Comparison of ENCODE assay signal across 12 mouse cellular contexts in genomic region chr10:71007956-71008355, GRCm38 (mm10).
DNase-seq lines count a peak whose midpoint lies in the region; ATAC-seq lines count a peak whose summit lies in the region.
"Had no signal": no experiment of that assay in that cellular context is flagged by ENCODE, and none has a peak within 500 bp of the region (broad histone marks: within the 10 kb centered on the region; RNA-seq: fewer than 3 reads in every experiment).

No protein-coding gene starts in this region.

- DNase-seq in kidney, adult 9 months = peak; percentile 34
- DNase-seq in heart, adult 8-10 months (ENCODE audit: low spot score) = peak; percentile 51
- DNase-seq in skeletal muscle tissue, adult 2 months (ENCODE audit: low read depth, low spot score) = peak; percentile 87
- DNase-seq in Muller cell, postnatal 12 days (ENCODE audit: inconsistent ontology term) = no peak
- DNase-seq: cerebellum, postnatal 14 days; left cerebral cortex, postnatal 4 days; right cerebral cortex, postnatal 4 days had no signal

- no peaks in the 10 kb centered on the region for H3K4me1 ChIP-seq in kidney, embryonic 15.5 days
- H3K4me1 ChIP-seq in limb, embryonic 13.5 days = peaks cover 16% of the 10 kb centered on the region
- H3K4me1 ChIP-seq in hindbrain, embryonic 12.5 days = no peaks in the 10 kb centered on the region
- H3K4me1 ChIP-seq: hindbrain, embryonic 10.5 days had no signal

- no peak overlapping the region for H3K9ac ChIP-seq in kidney, embryonic 15.5 days
- no peak overlapping the region for H3K9ac ChIP-seq in limb, embryonic 13.5 days
- no peak overlapping the region for H3K9ac ChIP-seq in hindbrain, embryonic 12.5 days

- no peaks in the 10 kb centered on the region for H3K27me3 ChIP-seq in kidney, embryonic 15.5 days
- no peaks in the 10 kb centered on the region for H3K27me3 ChIP-seq in limb, embryonic 13.5 days
- no peaks in the 10 kb centered on the region for H3K27me3 ChIP-seq in hindbrain, embryonic 12.5 days

- no peak overlapping the region for H3K4me3 ChIP-seq in kidney, embryonic 15.5 days (replicated peaks)
- no peak overlapping the region for H3K4me3 ChIP-seq in limb, embryonic 13.5 days
- no peak overlapping the region for H3K4me3 ChIP-seq in hindbrain, embryonic 12.5 days
- H3K4me3 ChIP-seq: hindbrain, embryonic 10.5 days had no signal

- no peak for ATAC-seq in kidney, embryonic 15.5 days (replicated peaks; ENCODE audit: low FRiP score)
- ATAC-seq in limb, embryonic 13.5 days (ENCODE audit: low FRiP score, low read depth) = peak; percentile 73; the same call in 1 of the 2 replicates
- ATAC-seq in hindbrain, embryonic 12.5 days (ENCODE audit: low FRiP score) = no peak
- ATAC-seq: intestine, embryonic 16.5 days had no signal

- H3K36me3 ChIP-seq in kidney, embryonic 15.5 days = no peaks in the 10 kb centered on the region
- no peaks in the 10 kb centered on the region for H3K36me3 ChIP-seq in limb, embryonic 13.5 days
- H3K36me3 ChIP-seq in hindbrain, embryonic 12.5 days = no peaks in the 10 kb centered on the region
- H3K36me3 ChIP-seq: hindbrain, embryonic 10.5 days had no signal

- WGBS in kidney, embryonic 15.5 days = 79% methylated on average over 9 of the region's 9 CpGs
- WGBS in limb, embryonic 13.5 days = 25% methylated on average over 9 of the region's 9 CpGs
- WGBS in hindbrain, embryonic 12.5 days = 79% methylated on average over 9 of the region's 9 CpGs

- H3K9me3 ChIP-seq in kidney, embryonic 15.5 days (replicated peaks) = no peaks in the 10 kb centered on the region
- H3K9me3 ChIP-seq in limb, embryonic 13.5 days = no peaks in the 10 kb centered on the region
- no peaks in the 10 kb centered on the region for H3K9me3 ChIP-seq in hindbrain, embryonic 12.5 days (replicated peaks)
- H3K9me3 ChIP-seq: hindbrain, embryonic 10.5 days had no signal

- H3K4me2 ChIP-seq in kidney, embryonic 15.5 days = no peak overlapping the region
- no peak overlapping the region; the same call in 1 of the 2 replicates for H3K4me2 ChIP-seq in limb, embryonic 13.5 days (replicated peaks)
- no peak overlapping the region for H3K4me2 ChIP-seq in hindbrain, embryonic 12.5 days (replicated peaks)

- no peak overlapping the region for H3K27ac ChIP-seq in kidney, embryonic 15.5 days
- no peak overlapping the region for H3K27ac ChIP-seq in limb, embryonic 13.5 days
- H3K27ac ChIP-seq in hindbrain, embryonic 12.5 days = no peak overlapping the region
- H3K27ac ChIP-seq: hindbrain, embryonic 10.5 days had no signal
